In genomic region chr10:60148087-60148486, GRCm38 (mm10) we compare ENCODE assay signal across 8 mouse cellular contexts. TPM values are rescaled to one million over a fixed set of nuclear protein-coding genes. Genes with fewer than 3 reads are reported as not detected.
DNase-seq lines count a peak whose midpoint lies in the region; ATAC-seq lines count a peak whose summit lies in the region.

No protein-coding gene starts in this region.

- WGBS in forebrain, embryonic 15.5 days: 3% methylated on average over 5 of the region's 5 CpGs
- WGBS in hindbrain, embryonic 12.5 days: 4% methylated on average over 5 of the region's 5 CpGs

- no peak overlapping the region for H3K27ac ChIP-seq in forebrain, embryonic 15.5 days (replicated peaks)
- H3K27ac ChIP-seq in hindbrain, embryonic 12.5 days: no peak overlapping the region

- no peak overlapping the region for H3K4me3 ChIP-seq in forebrain, embryonic 15.5 days
- H3K4me3 ChIP-seq in hindbrain, embryonic 12.5 days: no peak overlapping the region

- no peak overlapping the region for H3K9ac ChIP-seq in forebrain, embryonic 15.5 days (replicated peaks)
- no peak overlapping the region for H3K9ac ChIP-seq in hindbrain, embryonic 12.5 days

- ATAC-seq in forebrain, embryonic 15.5 days (replicated peaks): peak; percentile 58; the same call in 1 of the 2 replicates
- peak; percentile 55; the same call in 1 of the 2 replicates for ATAC-seq in hindbrain, embryonic 12.5 days (ENCODE audit: low FRiP score)
- peak; percentile 89 for ATAC-seq in megakaryocyte-erythroid progenitor cell, adult 5-6 weeks (replicated peaks; ENCODE audit: low FRiP score, low TSS enrichment, poor library complexity, severe bottlenecking)

- DNase-seq in R1 (ENCODE audit: low read depth, low spot score): peak; percentile 94
- DNase-seq in cerebellum, adult 11-12 months: peak; percentile 60
- peak; percentile 67 to 76 for DNase-seq in layer of hippocampus, postnatal 14 days (ENCODE audit: low spot score in 2 of 2)
- DNase-seq in right cerebral cortex, postnatal 4 days: peak; percentile 87
- peak; percentile 69 to 77 for DNase-seq in urinary bladder, postnatal 36 days (ENCODE audit: low spot score in 2 of 2)

- H3K36me3 ChIP-seq in forebrain, embryonic 15.5 days: no peaks in the 10 kb centered on the region
- H3K36me3 ChIP-seq in hindbrain, embryonic 12.5 days: no peaks in the 10 kb centered on the region

- no peaks in the 10 kb centered on the region for H3K4me1 ChIP-seq in forebrain, embryonic 15.5 days
- peaks cover 3% of the 10 kb centered on the region; the same call in 1 of the 2 replicates for H3K4me1 ChIP-seq in hindbrain, embryonic 12.5 days

- H3K27me3 ChIP-seq in forebrain, embryonic 15.5 days: no peaks in the 10 kb centered on the region
- H3K27me3 ChIP-seq in hindbrain, embryonic 12.5 days: no peaks in the 10 kb centered on the region; the same call in 1 of the 2 replicates

- H3K4me2 ChIP-seq in forebrain, embryonic 15.5 days (replicated peaks): no peak overlapping the region
- H3K4me2 ChIP-seq in hindbrain, embryonic 12.5 days (replicated peaks): no peak overlapping the region

- no peaks in the 10 kb centered on the region for H3K9me3 ChIP-seq in forebrain, embryonic 15.5 days
- no peaks in the 10 kb centered on the region for H3K9me3 ChIP-seq in hindbrain, embryonic 12.5 days (replicated peaks)

RNA-seq across cellular contexts. Expression of gene Spock2, which starts 42.1 kb away (rescaled TPM):
- polyA plus RNA-seq in forebrain, embryonic 15.5 days (2015; fragmentation: Nextera tagmentation; extraction: Ambion mirVana): 48.1 and 49.0 TPM in 2 replicates
- polyA plus RNA-seq in hindbrain, embryonic 12.5 days (2016; fragmentation: Nextera tagmentation; extraction: Ambion mirVana): 35.4 and 38.6 TPM in 2 replicates
- total RNA-seq in layer of hippocampus, postnatal 14 days (2021): 100 to 1,000 TPM; 497 to 522 TPM
- total RNA-seq in megakaryocyte-erythroid progenitor cell, adult 5-6 weeks (2014; fragmentation: Nextera tagmentation): 0.11 and 0.57 TPM in 2 replicates
- 0.15 and 0.33 TPM in 2 replicates for total RNA-seq in megakaryocyte-erythroid progenitor cell, adult 5-6 weeks (2017)

Comparison
In these comparisons a context has a peak if more than half of its experiments do, and no peak if none do; other contexts are left out.
1. RNA of gene Spock2, which starts 42.1 kb away (total RNA-seq): 497 to 522 TPM in layer of hippocampus, postnatal 14 days; 0.11 to 0.57 TPM in megakaryocyte-erythroid progenitor cell, adult 5-6 weeks; every median in the first group is over 100 times any median in the second.
2. Peak in every context shown above with its lines, with median percentiles within 50 percentile points of each other: DNase-seq and ATAC-seq.